Mouse (Mus musculus): ENCODE data around the gene Notch2. TPM values are rescaled to one million over a fixed set of nuclear protein-coding genes. Genes with fewer than 3 reads are reported as not detected.
A peak's percentile ranks its signal among the peaks of the same experiment; 100 is the strongest.

Gene Notch2
- total RNA-seq, 2 experiments from 2014 or later: 12.9 to 15.3 TPM

DNA sequence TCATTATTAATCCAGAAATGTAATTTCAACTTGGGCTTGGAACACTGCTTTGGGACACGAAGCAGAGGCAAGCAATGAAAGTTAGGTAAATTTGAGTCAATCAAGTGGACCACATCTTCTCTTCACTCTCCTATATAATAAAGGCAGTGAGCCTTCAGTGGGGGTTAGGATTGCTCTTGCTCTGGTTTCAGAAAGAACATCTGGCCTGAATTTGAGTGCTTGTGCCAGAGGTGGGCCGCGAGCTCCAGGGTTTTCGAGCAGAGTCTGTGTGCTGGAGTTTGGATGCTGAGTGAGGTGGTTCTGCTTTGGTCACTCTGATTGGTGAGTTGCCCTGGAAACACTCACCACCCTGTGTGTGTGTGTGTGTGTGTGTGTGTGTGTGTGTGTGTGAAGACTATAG, 73.1 kb downstream of the Notch2 start:
- no peak for DNase-seq (ENCODE audit: low spot score in 2 of 2)
- intact Hi-C loops (cut with DNase I): no loop called here

DNA sequence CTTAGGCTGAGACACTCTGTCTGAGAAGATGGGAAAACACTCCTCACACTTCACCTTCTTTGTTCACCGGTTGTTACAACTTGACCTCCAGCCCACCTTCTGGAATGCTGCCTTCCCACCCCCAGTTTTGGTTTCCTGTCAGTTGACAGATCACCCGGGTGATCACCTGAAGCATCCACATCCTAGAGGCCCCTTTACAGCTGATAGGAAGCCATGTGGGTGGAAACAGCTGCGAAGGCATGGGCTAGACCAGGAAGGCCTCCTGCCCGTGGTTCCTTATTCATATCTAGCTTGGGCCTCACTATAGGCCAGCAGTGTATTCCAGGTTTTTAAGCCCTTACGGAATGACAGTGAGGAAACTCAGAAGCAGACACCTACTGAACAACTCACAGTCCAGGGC, 73.5 kb downstream of the Notch2 start:
- no peak for DNase-seq (ENCODE audit: low spot score in 2 of 2)
- intact Hi-C loops (cut with DNase I): no loop called here

DNA sequence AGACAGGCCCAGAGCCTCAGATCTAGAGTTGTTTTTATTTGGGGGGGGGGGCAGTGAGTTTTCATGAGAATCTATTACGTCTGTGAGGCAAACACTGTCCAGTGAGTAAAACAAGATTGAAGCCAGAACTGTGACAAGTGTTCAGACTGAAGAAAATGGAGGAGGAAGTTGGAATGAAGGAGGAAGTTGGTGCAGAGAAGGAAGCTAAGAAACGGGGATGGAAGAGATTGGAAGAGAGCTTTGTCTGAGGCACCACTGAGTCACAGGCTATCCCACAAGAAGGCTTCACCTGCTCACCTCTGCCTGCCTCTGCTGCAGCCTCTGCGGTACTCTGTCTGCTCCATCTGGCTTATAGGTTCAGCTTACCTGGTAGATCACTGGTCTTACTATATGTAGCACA, 74.2 kb downstream of the Notch2 start:
- DNase-seq (ENCODE audit: low spot score in 2 of 2): no peak
- intact Hi-C loops (cut with DNase I): no loop called here

DNA sequence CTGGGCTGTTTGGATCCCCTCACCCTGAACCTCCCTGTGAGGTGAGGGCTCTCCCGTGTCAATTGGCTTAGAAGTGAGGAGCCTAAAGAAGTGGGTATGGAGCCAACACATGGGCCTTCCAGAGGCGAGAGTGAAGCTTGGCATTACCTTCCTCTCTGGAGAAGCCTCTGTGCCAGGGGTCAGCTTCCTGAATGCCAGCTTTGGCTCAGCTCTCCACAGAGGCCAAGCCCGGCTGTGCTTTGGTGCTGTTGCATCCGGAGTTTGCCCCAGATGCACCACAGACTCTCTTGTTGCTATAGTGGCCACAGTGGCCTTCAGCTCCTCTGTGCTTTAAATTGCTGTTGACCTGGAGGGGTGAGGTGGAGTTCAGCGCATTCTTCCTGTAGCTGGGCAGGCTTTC, 76.4 kb downstream of the Notch2 start:
- intact Hi-C loops (cut with DNase I): no loop called here

DNA sequence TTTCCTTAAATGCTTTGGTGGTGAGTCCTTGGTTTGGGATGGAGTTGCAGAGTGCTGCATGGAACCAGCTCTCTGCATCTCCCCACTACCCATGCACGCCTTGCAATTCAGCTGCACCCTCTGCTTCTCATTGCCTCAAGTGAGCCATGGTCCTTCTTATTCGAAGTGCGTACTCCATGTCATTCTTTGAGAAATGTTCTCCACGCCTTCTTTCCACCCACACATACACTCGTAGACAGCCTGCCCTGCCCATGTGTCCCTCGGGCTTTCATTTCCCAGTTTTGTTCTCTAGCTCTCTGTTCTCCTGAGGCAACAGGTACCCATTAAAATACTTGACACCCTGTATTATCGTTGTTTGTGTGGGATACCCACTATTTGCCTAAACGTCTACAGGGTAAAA, 76.8 kb downstream of the Notch2 start:
- intact Hi-C loops (cut with DNase I): no loop called here
- no peak for DNase-seq (ENCODE audit: low spot score in 2 of 2)

More for the DNA sequence above, 76.4 kb downstream of the Notch2 start:
- DNase-seq (ENCODE audit: low spot score in 2 of 2): peak in 1 of 2 experiments; percentile 42

DNA sequence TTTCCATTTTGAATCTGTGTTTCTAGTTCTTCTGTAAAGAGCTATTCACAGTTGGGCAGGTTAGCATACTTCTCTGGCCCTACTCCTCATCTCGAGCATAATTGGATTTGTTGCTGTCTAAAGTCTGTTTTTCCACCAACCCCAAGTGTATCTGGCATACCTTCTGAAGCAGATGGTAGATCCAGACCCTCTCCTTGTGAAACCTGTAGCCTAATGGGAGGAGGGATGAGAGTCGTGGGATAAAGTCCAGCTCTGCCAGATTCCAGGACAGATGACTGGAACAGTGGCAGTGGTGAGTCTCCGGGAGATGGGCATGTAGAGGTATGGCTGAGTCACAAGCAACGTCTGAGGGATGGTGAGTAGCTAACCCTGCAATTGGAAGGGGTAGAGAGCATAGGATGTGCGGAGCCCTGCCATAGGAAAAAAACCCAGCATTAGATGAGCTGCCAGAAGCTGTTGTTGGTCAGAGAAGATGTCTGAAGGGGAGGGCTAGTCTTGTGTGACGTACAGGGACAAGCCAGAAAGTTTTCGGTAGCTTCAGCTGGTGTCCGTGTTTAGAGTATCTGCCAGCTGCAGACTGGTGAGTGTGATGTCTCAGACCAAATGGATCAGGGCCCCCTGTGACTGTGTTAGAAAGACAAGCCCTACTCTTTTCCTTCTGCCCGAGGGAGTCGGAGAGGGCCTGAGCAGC, 79.5 kb downstream of the Notch2 start:
- intact Hi-C loops (cut with DNase I): no loop called here
- DNase-seq (ENCODE audit: low spot score in 2 of 2): no peak

DNA sequence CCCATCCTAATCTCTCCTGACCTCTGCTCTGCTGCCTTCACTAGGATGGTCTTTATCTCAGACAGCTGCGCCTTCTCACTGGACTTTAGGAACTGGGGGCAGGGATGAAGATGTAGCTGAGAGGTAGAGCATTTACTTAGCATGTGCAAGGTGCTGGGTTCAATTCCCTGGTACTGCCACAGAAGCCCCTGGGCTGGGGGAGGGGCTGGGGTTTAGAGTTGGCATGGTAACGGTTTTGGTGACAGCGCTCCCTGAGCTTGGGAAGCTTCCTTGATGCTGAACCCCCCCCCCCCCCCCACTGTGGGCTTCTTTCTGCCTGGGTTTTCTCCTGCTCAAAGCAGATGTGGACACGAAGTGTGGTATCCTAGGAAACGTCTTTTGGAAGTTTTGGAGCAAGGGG, 80.6 kb downstream of the Notch2 start:
- no peak for DNase-seq (ENCODE audit: low spot score in 2 of 2)
- intact Hi-C loops (cut with DNase I): no loop called here

DNA sequence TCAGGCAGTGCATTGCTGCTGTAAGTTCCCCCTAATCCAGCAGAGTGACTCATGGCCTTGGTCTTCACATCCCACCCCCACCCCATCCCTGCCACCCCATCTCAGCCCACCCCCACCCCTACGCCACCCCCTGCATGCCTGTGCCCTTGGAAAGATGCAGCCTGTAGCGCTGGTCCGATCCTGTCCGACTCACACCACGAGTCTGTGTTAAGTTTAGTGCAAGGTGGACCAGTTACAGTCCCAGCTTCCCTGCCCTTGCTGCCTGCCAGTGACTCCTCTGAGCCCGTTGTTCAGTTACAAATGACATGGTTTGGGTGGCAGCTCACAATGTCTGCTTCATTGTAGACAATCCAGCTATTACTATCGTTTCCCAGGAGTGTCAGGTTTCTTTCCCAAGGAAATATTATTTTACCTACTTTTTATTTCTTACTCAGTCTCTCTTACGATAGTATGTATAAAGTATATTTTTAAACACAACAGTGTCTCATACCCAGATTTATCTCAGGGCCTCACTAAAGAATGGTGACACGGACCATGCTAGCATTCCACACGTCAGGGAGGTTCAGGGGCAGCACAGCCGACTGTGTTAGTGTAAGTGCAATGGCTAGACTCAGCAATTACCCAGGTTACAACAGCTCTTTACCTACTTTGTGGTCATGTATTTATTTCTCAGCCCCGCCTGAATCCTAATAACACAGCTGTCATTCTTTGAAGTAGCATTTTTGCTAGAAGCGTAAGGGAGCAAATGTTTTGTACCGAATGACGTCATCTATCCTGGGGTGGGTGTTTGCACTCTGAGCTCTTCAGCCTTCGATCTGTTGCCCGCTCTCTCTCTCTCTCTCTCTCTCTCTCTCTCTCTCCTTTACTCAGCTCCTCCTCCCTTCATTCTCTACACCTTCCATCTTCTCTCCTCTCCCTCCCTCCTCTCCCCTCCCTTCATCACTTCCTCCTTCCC, 81.6 kb downstream of the Notch2 start:
- no peak for DNase-seq (ENCODE audit: low spot score in 2 of 2)
- intact Hi-C loops (cut with DNase I): no loop called here

DNA sequence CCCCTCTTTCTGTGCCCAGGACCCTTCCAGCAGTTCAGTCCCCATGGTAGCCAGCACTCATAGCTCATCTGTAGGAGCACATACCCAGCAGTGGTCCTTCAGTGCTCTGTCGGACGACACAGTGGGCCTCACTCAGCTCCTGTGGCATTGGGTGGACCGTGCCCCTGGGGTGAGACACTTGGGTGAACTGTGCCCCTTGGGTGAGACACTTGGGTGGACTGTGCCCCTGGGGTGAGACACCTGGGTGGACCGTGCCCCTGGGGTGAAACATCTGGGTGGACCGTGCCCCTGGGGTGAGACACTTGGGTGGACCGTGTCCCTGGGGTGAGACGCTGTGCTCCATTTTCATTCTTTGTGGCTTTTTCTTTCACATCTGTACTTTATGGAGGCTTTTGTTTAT, 83.7 kb downstream of the Notch2 start:
- intact Hi-C loops (cut with DNase I): no loop called here
- DNase-seq (ENCODE audit: low spot score in 2 of 2): no peak

DNA sequence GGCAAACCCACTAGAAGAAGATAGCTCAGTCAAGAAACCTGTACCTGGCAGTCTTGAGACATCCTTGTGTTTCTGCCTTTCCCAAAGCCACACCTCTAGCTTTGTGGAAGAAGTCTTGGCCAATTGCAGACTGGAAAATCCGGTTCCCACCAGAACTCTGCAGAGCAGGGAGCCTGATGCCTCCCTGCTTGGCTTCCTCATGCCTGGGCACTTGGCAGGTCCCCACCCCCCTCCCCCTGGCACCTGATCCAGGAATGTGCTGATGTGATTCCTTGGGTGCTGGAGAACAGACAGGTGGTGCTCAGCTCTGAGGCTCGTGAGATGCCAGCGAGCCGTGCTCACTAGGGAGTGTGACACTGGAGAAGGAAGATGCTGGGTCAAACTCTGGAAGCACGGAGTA, 85.3 kb downstream of the Notch2 start:
- DNase-seq (ENCODE audit: low spot score in 2 of 2): no peak
- intact Hi-C loops (cut with DNase I): no loop called here

DNA sequence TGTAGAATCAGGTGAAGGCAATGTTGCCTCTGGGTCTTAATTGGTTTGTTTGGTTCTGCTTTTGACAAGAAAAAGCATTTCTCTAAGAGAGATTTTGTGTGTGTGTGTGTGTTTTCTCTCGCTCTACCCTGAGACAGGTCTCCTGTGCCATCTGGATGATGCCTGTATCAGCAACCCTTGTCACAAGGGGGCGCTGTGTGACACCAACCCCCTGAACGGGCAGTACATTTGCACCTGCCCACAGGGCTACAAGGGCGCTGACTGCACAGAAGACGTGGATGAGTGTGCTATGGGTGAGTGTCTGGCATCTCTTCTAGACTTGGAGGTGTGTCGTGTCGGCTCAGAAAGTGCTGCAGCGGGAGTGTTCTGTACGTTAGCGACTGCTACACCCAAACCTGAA, 86.0 kb downstream of the Notch2 start:
- DNase-seq (ENCODE audit: low spot score in 2 of 2): no peak
- intact Hi-C loops (cut with DNase I): no loop called here

DNA sequence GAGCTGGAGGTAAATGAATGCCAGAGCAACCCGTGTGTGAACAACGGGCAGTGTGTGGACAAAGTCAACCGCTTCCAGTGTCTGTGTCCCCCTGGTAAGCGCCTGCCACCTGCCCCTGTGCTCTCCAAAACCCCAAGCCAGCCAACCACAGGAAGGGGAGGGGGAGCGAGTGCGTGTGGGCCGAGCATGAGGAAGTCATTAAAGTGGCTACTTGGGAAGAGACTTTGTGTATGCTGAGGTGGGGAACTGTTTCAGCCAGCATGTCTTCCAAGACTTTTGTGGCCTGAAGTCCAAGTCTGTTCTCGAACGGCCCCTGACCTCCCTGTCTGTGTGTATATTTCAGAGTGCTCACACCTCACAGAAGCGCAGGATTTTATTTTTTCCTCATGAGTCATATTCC, 88.2 kb downstream of the Notch2 start:
- intact Hi-C loops (cut with DNase I): loop anchor here (10.0 kb wide), 1 partner anchor 177 kb away; no protein-coding TSS in a partner anchor
- no peak for DNase-seq (ENCODE audit: low spot score in 2 of 2)

DNA sequence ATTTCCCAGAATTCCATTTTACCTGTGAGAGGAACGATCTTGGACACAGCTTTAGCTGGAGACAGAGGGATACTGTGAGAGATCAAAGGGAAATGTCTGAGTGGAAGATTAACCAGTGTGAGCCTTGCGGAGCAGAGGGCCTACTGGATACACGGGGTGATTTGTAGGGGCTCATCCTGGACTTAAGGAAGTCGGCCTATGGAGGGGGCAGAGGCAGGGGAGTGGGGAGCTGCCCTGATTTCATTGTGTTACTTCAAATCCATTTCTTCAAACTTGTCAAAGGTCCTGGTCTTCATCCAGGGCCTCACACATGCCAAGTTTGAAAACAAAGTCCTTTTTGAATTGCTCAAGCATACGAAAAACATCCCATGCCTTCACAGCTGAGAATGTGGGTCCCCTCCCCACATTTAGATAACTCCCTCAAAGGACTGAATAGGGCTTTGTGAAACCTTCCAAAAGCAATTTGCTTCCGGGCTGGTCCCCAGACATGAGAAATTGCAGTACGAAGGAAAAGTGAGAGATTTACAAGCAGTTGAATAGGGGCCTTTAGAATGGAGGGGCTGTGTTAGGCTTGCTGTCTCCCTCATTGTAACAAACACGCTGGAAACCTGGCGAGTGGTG, 91.6 kb downstream of the Notch2 start:
- DNase-seq (ENCODE audit: low spot score in 2 of 2): no peak
- intact Hi-C loops (cut with DNase I): loop anchor here (10.0 kb wide), 1 partner anchor 180 kb away; no protein-coding TSS in a partner anchor

DNA sequence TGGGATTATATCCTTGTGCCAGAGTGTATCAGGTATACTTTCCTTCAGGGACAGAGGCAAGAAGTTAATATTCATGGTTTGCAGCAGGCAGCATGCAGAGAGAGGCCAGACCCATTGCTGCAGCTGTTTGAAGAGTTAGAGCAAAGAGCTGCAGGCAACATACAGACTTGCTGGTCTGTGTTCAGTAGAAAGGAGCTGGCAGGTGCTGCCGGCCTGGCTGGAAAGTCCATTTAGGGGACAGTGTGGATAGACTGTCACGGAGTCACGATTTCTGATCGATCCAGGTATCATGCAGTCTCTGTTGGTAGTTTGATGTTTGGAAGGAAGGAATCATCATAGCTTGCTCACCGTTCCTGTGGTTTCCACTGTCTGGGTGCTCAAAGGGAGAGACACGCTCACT, 92.2 kb downstream of the Notch2 start:
- intact Hi-C loops (cut with DNase I): loop anchor here (10.0 kb wide), 1 partner anchor 181 kb away; no protein-coding TSS in a partner anchor
- DNase-seq (ENCODE audit: low spot score in 2 of 2): no peak

DNA sequence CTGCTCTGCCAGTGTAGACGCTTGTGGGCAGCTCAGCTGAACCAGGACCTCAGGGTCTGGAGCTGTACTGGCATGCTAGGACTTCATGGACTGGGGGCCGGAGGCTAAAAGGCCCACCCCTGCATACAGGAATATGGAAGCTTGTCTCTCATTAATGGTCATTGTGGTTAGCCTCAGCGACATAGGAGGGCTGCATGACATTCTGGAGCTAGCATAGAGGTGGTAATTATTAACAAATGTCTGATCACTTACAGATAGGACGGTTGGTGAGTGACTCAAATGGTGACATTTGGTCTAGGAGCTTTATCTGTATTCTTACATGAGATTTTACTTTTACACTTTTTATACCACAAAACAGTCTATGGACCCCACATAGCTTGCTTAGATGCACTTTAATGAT, 92.8 kb downstream of the Notch2 start:
- intact Hi-C loops (cut with DNase I): loop anchor here (10.0 kb wide), 1 partner anchor 181 kb away; no protein-coding TSS in a partner anchor

DNA sequence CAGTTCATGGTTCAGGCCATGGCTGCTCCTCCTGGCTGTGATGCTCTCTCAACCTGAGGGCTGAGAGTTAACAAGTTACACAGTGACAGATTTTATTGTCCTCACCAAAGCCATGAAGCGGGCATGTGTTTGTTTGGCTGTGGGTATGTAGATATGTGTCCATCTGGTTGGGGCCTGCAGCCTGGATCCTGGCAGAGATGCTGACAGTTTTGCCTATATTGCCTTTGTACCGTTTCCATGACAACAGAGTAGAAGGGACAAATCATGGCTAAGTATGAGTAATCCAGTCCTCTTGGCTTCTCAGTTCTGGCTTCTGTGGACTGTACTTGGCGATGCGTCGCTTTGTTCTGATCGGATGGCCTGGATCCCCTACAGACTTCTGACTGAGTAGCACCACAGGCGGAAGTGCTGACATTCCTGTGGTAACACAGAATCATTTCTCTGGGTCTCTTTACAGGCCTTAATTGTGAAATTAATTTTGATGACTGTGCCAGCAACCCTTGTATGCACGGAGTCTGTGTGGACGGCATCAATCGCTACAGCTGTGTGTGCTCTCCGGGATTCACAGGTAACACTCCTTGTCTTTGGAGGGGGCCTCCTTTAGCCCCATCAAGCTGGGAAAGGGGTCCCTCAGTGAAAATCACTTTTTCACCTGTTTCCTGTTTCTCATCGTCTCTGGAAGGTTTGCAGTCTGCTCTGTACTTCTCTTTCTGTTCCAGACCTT, 93.4 kb downstream of the Notch2 start:
- intact Hi-C loops (cut with DNase I): loop anchor here (10.0 kb wide), 1 partner anchor 182 kb away; no protein-coding TSS in a partner anchor
- peak; percentile 46 to 67 for DNase-seq (ENCODE audit: low spot score in 2 of 2)

More for the DNA sequence above, 92.8 kb downstream of the Notch2 start:
- no peak for DNase-seq (ENCODE audit: low spot score in 2 of 2)

DNA sequence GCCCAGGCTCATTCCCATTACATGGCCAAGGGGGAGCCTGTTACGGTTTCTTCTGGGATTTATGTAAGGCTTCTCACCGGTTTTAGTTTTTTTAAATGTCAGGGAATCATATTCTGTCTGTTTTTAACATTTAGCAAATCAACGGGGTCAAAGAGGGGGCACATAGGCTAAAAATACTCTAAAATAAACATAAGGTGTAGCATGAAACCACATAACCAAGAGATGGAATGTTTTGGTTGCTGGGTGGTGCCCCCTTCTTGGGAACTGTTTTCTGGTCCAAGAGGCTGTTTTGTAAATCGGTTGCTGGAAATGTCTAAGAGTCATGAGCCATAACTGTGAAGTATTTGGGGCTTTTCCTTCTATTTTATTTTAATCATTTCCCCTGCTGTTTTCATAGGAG, 95.1 kb downstream of the Notch2 start:
- no peak for DNase-seq (ENCODE audit: low spot score in 2 of 2)
- intact Hi-C loops (cut with DNase I): loop anchor here (10.0 kb wide), 1 partner anchor 184 kb away; no protein-coding TSS in a partner anchor

DNA sequence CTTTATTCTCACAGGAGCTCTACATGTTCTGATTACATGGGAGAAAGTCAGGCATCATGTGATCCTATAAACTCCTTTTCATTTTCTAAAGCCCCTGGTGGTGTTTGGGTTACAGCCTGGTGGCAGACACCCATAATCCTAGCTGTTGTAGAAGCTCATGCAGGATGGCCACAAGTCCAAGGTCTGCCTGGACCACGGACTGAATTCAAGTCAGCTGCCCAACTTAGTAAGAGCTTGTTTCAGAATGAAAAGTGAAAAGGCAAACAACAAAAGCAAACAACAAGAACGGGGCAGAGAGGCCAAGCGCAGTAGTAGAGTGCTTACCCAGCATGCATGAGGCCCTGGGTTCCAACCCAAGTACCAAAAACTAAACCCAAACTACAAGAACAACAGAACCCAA, 95.5 kb downstream of the Notch2 start:
- DNase-seq (ENCODE audit: low spot score in 2 of 2): no peak
- intact Hi-C loops (cut with DNase I): loop anchor here (10.0 kb wide), 1 partner anchor 184 kb away; no protein-coding TSS in a partner anchor

DNA sequence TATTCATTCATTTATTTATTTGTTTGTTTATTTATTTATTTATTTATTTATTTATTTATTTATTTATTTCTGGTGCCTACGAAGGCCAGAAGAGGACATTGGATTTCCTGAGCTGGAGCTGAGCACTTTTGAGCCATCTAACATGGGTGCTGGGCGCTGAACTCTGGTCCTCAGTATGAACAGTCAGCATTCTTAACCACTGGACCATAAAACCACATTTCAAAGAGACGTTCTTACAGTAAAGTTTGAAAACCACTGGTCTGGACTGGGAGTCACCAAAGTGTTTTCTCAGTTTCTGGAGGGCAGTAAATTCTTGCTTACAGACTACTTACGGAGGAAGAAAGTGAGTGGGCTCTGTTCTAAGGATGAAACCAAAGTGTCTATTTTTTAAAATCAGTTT, 97.3 kb downstream of the Notch2 start:
- no peak for DNase-seq (ENCODE audit: low spot score in 2 of 2)
- intact Hi-C loops (cut with DNase I): no loop called here
